Mouse (Mus musculus) right cerebral cortex, adult 18-20 months (tissue): ENCODE measurements around the gene Sgsm1.
A peak's percentile ranks its signal among the peaks of the same experiment; 100 is the strongest.

Experiments
- DNase-seq: peaks from one replicate; pipeline ENCODE4 v3.0.0; 2022; ENCODE audit warnings: mixed read lengths

The Sgsm1 gene

DNA sequence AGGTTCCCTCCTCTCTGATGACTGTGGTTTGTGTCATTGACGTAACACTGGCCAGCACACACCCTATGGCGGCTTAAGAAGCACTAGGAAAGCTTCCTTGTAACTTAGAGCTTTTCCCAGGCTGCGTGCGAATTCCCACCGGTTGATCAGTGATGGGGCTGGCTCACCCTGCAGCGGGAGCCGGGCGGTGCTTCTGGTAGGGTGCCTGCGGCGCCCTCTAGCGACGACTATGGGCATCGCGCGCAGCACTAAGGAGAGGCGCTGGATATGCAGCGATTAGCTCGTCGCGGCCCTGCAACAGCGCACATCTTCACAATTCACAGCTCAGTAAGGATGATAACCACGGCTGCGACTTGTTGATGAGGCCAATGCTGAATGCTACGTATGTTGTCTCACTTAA lies 3.4 kb upstream of the Sgsm1 start:
- DNase-seq = peak; percentile 90

DNA sequence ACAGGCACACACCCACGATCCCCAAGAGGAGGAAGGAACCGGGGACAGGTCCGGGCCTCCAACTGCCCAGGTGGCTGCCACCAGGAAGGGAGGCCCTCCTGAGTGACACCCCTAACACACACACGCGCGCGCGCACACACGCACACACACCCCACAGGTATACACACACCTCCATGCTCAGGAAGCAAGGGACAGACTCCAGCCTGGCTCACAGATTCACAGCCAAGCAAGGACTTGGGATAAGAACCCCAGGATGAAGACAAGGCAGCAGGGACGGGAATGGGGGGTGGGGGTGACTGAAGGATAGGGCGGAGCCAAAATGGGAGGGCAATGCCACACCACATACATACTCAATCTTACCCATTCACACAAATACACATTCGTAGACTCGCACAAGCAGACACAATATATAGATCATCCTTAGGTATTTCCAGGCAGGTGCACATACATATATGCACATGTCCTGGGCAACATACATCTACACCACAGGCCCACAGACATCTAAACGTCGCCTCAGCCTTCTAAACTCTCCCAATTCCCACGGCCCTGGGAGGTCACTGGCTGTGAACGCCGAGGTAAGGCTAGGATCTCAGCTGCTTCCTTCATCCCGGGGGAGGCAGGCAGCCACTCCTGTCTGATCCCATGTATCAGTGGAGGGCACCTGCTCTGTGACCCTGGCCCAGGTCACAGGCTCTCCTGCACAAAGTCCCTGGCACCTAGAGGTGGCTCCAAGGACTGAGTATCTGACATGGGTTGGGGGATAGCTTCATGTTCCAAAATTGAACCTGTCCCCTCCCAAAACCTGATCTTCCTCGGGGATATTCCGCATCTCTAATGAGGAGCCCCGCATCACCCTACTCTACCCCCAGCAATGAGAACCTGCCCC lies 852 bp downstream of the Sgsm1 start:
- DNase-seq = peak; percentile 28

DNA sequence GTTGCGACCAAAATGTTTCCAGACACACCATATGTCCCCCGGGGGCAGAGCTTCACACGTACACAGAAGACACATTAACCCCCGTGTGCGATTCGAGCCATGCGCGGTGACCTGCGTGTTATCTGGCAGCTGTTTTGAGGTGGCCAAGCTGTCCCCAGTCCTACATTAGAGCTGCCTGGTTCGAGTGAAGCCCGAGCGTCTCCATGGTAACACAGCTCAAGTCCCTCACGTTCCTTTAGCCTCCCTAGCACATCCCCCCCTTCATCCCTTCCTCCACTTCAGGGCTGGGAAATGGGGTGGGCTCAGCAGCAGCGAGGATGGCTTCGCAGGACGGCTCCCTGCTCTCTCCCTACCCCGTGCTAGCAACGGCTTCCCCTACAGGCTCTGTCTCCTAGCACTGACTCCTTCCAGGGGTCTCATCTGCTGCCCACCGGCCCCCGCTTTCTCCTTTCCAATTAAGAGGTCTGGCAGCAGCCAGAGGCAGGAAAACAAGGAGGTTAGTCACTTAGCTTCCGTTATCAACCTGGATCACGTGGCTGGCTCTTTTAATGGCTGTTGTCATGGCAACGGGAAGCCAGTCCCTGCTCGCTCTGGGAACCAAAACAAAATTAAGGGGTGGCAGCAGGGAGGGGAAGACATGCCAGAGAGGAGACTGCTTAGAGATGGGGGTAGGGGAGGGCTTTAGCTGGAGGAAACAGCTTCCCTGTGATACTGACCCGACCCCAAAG lies 3.7 kb downstream of the Sgsm1 start:
- DNase-seq = peak; percentile 89

DNA sequence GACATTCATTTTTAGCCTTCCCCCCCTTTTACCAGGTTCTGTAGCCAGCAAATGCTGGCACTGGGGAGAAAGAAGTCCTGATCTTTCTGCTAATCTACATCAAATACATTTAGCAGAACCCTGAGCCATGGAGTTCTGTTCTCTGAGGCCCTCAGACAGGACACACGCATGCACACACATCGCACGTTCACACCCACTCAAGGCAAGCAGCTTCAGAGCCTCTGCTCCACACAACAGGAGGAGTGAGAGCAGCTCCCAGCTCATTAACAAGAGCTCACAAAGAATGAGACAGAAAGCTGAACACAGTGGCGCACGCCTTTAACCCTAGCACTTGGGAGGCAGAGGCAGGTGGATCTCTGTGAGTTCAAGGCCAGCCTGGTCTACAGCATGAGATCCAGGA lies 6.1 kb downstream of the Sgsm1 start:
- DNase-seq = peak; percentile 73

DNA sequence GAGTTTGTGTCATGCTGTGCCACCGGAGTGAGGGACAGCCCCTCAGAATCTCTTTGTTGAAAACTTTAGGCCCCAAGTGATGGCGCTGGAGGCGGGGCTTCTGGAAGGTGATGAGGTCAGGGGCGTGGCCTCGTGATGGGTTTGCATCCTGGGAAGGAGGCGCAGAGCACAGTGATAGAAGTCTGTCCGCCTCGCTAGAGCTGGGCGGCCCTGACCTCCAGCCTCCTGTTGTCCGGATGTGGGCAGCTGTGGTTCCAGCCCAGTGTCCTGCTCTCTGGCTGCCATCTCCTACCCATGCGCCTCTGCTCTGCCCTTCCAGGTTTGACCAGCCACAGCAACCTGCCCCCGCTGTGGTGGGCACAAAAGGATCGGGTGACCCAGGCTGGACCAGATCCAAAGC lies 8.7 kb downstream of the Sgsm1 start:
- no peak for DNase-seq

DNA sequence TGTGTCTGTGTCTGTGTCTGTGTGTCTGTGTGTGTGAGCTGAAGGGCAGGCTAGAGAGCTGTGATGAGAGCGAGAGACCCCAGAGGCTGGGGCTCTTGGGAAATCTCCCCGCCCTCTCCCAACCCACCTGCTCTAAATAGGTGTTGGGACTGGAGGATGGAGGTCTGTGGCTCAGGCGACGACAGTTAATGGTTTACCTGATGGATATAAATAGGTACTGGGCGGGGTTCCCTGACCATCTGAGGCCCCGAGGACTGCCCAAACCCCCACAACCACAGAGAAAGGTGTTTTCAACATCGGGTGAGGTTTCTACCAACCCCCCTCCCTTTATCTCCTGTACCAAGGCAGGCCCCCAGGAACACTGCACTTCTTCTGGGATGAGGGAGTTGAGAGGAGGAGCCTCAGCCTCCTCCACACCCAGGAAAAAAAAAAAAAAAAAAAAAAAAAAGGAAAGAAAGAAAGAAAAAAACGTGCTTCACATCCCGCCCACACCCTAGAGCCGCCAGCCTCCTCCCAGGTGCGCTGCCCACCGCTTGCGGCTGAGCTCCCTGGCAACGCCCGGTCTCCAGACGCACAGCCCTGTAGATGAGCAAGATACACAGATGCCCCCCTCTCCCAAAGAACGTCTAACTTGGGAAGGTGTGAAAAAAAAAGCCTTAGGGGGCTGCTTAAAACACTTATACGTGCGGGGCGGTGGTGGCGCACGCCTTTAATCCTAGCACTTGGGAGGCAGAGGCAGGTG lies 10.3 kb downstream of the Sgsm1 start:
- DNase-seq = peak; percentile 89

DNA sequence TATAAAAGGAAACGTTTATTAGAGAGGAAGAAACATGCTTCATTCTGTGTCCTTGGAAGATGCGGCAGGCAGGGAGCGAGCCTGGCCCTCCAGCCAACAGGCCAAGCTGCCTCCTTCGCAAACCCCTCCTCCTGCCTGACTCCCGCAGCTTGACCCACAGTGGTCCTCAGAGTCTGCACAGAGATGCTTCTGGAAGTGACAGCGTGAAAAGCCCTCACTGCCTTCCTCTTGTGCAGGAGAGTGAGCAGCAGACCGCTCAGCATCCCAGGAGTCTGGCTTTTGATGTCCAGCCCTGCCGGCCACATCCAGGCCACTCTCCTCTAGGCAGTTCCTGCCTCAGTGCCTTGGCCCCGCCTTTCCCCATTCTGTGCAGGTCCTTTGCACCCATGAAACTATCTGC lies 11.2 kb downstream of the Sgsm1 start:
- no peak for DNase-seq

DNA sequence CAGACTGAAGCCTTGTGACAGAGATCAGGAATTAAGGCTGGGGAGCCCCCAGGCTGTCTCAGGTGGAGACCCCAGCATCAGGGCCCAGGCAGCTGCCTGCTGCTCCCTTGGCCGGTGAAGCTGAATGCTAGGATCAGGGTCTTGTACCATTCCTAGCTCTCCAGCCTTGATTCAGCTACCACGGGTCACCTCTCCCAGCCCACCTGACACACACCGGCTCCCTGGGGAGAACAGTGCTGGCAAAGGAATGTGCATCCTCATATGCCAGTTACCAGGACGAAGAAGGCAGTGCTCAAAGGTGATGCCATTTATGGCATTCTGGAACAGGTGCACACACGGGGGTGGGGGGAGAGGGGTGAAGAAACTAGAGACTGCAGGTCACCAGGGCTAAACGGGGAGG lies 11.8 kb downstream of the Sgsm1 start:
- no peak for DNase-seq

DNA sequence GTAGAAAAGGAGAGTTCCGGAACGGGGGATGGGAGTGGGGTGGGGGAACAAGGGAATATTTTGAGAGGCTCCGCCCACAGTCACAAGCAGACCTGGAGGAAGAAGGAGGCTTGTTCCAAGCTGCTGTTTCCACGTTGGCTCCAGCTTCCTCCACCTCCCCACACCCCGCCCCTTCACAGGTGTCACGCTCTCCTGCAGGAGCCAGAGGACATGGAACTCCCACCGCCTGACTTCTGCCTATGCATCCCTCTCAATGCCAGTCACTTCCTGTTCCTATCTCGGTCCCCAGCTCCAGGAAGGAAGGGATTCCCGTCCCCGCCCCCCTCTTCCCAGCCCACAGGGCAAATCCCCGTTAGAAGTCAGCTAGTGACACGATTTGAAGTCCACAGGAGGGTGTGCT lies 12.5 kb downstream of the Sgsm1 start:
- peak; percentile 83 for DNase-seq

DNA sequence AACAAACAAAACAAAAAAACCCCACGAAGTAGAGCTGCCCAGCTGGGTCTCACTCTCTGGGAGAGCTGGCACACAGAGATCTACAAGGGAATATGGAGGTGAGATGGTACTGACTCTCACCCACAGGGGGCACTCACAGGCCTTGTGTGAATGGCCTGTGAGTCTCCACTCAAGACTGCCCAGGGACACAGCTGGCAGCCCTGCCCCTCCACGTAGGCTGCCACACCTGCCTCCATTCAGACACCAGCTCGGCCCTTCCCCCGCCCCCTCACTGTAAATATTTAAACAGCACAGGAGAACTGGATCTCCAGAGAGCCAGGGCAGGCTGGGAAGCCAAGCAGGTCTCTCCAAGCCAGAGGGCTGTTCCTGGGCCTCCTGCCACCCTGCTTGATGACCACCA lies 14.8 kb downstream of the Sgsm1 start:
- DNase-seq = no peak

DNA sequence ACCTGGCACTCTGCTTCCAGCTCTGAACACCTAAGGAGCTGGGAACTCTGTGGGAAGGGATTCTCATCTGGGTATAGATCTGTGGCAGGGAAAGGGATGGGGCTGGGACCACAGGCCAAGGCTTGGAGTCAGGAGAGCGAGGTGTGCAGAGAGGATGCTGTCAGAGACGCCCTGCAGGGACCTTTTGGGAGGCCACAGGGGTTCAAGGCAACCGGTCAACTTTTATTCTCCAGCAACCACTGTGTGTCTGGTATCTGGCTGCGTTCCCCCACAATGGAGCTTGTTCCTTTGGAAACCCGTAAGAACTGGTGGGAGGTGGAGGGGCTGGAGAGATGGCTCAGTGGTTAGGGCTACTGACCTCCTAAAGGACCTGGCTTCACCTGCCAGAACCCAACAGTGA lies 16.0 kb downstream of the Sgsm1 start:
- no peak for DNase-seq

DNA sequence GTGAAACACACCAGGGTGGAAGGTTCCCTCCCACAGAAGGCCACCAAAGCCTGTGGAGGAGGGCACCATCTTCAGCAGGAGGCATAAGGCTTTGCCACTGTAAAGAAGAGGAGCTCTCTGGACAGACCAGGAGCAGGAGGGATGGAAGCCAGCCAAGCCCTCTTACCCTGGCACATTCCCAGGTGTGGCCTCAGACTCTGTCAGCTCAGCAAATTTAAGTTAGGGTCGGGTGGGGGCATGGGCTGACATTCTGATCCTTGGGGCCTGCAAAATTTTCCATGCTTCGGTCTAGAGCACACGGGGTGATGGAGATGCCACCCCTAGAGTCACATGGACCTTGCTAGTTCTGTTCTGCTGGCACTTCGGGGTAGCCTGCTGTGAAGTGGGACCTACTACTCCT lies 17.1 kb downstream of the Sgsm1 start:
- no peak for DNase-seq

DNA sequence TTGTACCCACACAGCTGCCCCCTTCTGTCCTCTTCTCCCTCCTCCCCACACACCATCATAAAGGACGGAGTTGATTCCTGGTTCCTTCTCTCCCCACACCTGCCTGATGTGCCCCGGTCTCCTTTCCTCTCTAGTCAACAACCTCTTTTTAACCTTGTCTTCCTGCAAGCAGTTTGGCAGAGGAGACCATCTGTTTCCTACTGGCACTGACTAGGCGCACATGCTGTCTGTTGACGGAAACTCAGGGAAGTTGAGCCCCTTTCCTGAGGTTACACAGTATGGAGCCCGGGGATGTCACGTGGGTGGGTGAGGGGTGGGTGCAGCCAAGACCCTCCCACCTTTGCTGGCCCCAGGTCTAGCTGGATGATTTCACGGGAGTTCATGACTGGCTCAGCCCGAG lies 17.8 kb downstream of the Sgsm1 start:
- DNase-seq = no peak

DNA sequence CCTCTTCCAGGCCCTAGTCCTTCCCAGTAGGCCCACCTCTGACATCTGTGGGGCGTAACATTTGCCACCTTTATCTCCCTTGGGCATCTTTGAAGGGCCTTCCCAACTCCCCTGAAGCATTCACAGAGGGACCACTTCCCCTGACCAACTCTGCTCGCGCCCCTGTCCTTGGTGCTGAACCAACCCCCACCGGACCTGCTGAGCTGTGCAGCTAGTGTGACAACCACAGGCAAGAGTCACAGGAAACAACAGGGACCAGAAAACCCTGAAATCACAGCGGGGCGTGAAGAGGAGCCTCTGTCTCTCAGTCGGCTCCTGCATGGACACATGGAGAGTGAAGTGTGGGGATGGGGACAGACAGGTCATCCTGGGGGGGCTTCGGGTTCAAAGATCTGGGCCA lies 18.4 kb downstream of the Sgsm1 start:
- DNase-seq = no peak

DNA sequence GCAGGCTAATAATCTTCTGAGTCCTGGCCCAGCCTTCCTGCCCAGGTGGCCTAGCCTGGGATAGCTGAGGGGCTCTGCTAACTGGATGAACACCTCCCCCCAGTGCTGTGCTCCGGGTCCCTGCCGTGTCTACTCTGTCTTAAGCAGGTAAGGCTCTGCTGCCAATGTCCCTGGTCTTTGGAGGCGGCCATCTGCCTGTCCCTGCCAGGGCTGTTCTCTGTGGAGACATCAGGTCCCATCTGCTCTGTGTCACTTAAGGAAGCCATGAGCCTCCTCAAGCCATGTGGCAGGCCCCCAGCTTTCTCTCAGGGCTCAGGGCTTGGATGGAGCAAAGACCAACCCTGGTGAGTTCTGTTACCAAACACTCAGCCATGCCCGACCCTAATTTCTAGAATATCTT lies 19.5 kb downstream of the Sgsm1 start:
- DNase-seq = no peak

DNA sequence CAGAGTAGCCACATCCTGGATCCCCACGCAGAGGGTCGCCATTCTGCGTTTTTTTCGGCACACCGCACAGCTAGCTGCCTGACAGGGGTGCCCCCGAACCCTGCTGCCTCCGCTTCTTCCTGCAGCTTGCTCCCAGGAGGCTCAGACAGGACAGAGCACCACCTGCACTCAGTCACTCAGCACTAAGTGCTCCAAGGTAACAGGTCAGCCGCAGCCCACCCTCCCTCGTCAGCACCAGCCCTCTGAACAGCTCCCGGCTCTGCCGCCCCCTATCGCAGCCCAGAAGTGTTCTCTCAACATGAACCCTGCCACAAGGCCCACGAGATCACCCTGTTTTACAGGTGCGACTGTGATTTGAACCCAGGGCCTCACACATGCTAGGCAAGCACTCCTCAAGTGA lies 20.4 kb downstream of the Sgsm1 start:
- DNase-seq = no peak

DNA sequence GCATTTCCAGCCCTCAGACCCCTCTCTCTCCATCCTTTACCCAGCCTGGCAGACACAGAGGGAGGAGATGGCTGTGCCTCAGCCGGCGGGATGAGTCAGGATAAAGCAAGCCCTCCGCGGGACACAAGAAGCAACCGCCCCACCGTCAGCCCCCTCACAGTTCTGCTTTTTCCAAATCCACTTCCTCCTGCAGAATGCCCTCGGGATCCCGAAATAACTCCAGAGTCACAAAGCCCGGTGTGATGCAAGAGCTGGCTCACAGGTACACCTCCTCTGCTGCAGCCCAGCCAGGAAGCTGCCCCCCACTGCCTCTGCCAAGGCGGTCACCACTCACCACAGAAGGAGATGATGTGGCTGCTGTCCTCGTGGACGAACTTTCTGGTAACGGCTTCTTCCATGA lies 22.1 kb downstream of the Sgsm1 start:
- peak; percentile 88 for DNase-seq

DNA sequence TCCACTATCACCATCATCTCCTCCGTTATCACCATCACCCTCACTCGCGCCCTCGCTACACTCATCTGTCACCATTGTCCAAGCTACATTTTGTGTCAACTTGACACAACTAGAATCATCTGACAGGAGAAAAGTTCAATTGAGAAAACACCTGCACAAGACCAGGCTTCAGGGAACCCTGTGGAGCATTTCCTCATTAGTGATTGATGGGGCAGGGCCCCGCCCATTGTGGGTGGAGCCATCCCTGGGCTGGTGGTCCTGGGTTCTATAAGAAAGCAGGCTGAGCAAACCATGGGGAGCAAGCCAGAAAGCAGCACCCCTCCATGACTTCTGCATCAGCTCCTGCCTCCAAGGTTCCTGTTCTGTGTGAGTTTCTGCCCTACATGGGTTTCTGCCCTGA lies 22.8 kb downstream of the Sgsm1 start:
- DNase-seq = no peak

DNA sequence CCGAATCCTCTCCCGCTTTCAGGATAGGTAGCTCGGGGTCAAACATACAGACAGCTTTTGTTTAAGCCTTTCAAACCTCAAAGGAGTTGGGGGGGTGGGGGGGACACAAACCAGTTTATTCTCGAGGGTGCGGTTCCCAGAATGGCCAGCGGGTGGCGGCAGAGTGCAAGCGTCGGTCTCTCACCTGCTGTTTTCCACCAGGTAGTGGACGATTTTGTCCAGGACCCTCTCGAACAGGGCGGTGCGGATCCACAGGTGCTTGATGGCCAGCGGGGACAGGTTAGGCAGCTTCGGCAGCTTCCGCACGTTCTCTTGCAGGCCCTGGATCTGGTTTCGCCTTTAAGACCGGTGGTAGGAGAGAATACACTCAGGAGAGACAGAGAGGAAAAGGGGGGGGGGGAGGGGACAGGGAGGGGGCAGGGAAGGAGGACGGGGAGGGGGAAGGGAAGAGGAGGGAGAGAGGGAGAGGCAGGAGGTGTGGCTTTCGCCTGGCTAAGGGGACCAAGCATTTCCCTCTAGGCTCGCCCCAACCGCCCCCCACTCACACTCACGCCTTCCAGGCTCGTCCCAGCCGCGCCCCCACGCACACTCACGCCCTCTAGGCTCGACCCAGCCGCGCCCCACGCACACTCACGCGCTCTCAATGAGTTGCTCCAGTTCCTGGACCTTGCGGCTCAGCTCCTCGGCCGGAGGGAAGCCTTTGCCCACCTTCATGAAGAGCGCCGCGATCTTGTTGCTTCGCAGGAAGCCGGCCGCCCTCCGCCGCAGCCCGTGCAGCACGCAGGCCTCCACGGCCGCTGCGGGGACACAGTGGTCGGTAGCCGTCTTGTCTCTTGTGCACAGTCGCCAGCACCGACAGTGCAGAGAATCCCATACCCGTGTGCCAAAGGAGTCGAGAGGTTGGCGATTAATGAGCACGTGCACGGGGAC lies 23.7 kb downstream of the Sgsm1 start:
- no peak for DNase-seq

DNA sequence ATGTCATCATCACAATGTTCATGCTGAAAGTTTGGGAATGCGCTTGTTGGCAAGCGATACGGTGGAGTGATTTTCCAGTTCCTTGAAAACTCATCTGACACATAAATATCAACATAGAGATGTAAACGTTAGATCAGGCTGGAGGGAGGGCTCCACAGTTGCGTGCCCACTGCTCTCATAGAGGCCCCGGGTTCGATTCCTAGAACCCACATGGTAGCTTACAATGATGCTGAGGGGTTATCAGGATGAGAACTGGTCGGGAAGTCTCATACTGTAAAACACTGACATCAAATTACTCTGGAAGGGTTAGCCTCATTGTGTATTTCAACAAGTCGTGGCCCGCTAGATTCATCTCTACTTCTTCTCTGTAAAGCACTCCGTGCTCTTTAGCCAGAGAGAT lies 24.5 kb downstream of the Sgsm1 start:
- no peak for DNase-seq

DNA sequence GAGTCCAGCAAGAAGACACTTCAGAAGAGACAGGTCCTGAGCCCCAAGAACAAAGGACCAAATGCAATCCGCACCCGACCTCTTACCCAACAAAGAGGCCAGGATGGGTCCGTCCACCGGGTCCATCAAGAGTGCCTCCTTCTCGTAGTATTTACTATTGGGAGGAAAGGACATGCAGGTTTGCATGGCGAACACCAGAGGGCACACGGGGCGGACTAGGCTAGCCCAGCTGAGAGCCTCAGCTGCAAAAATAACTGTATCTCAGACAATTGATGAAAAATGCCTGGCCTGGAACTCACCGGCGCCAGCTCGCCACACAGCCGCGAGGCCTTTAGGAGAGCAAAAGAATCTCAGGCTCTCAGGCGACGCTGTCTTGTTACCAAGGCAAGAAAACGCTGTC lies 25.0 kb downstream of the Sgsm1 start:
- no peak for DNase-seq

DNA sequence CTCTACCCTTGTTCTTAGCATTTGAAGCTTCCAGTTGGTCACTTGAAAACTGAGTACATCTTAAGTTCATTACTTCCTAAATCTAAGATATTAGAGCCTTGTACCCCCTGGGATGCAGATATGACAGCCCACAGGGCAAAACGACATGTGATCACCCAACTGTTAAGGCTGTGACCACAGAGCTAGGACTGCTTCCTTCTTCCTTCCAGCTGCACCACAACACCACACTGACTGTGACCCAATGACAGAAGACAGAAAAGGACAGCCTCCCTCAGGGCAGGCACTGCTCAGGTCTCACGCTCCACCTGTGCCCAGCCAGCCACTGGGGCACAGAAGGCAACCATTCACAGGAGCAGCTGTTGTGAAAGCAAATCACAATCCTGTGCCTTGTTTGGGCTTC lies 26.9 kb downstream of the Sgsm1 start:
- no peak for DNase-seq

DNA sequence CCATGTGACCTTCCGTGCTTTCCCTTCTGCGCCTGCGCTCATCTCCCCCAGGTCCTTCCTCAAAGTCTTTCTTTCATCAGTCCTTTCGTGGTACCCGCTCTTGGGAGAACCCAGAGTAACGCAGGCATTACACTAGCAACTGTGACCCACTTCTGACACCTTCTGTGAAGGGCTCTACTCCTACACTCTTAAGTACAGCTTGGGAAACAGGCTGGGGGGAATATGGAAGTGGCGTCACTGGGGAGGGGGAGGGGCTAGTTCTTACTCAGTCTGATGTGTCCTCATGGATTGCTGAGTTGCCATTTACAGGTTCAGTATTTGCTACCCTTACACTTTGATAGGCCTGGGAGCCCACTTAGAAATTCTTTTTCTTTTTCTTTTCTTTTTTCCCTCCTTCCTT lies 29.0 kb downstream of the Sgsm1 start:
- DNase-seq = no peak
